Mouse (Mus musculus) kidney, adult 2 months (tissue): ENCODE measurements around the gene Wrap53.

Experiments
- CTCF ChIP-seq: fragments of 200-500 bp; conservative IDR thresholded peaks from 2 replicates; pipeline ENCODE4 v1.5.1; 2011; ENCODE audit warnings: low read depth, mild to moderate bottlenecking, control low read depth, low read length, moderate library complexity, mixed read lengths; ENCODE audit not compliant: insufficient read depth, insufficient read length
- POLR2A ChIP-seq: fragments of 200-500 bp; IDR thresholded peaks from one replicate; pipeline ENCODE4 v1.6.1; 2011; ENCODE audit warnings: low read depth, low read length, control low read depth

DNA sequence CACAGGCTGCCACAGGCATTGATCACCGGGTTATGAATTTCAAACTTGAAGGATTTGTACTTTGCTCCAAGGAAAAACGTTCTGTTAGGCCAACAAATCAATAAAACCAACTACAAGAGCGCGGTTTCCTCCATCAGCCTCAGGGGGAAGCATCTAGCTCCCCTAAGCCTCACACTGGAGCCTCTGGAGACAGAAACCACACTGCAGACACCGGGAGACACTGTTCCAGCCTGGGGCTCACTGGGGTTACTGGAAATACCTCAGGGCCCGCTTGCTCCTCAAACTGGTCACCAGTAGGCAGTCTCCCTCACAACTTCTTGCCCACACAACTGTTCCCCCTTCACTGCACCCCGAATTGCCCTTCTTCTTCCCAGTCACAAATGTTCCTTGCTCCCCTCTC lies 34.1 kb downstream of the Wrap53 start:
- TF ChIP-seq POLR2A (no peak), CTCF (no peak)
